Mouse (Mus musculus): ENCODE measurements at regions not wholly inside any gene's neighbourhood (a gene's known extent, or its start where the extent isn't known, plus 50 kb on each side); places are given as distances from the start of the nearest gene placed in this dataset.

DNA sequence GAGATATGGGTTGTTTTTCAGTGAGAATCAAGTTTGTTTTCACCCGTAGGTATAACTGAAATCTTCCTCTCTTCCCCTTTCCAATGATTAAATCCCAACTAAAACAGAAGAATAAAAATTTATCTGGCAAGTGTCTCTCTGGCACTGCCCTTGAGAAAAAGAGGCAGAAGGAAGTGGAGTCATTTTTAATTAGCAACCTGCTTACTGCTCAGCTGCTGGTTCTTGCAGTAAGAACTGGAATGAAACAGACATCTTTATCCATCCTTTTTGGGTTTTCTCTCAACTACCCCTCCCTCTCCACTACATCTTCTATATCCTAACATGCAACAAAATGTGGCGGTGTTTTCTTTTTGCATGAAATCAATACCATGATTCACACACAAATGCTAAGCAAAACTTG is 302.4 kb upstream of the Plxna2 start:
- no peak overlapping the region for H3K27ac ChIP-seq
- no peak overlapping the region for H3K4me3 ChIP-seq
- DNase-seq: no peak
- no peak for TF ChIP-seq POLR2A (IDR thresholded peaks at IDR 0.05; ENCODE audit: insufficient read depth, low read depth, low read length)
- no peak for TF ChIP-seq EP300 (IDR thresholded peaks at IDR 0.05; ENCODE audit: insufficient read depth, low read depth, low read length)
- no peak for TF ChIP-seq CTCF (IDR thresholded peaks at IDR 0.05)
- H3K9ac ChIP-seq (ENCODE audit: low read depth, low read length): no peak overlapping the region
- no peaks in the 10 kb centered on the region for H3K79me2 ChIP-seq (replicated peaks; ENCODE audit: control insufficient read depth, insufficient read depth, low read length)
- H3K4me1 ChIP-seq (ENCODE audit: control insufficient read depth, insufficient read depth, low read length): no peaks in the 10 kb centered on the region
- 59% methylated on average over 2 of the region's 2 CpGs for WGBS
- no peaks in the 10 kb centered on the region for H3K27me3 ChIP-seq (ENCODE audit: control insufficient read depth, insufficient read depth, low read length)
- no peaks in the 10 kb centered on the region for H3K36me3 ChIP-seq (ENCODE audit: control insufficient read depth, insufficient read depth, low read length)
- intact Hi-C loops (cut with DNase I): no loop called here

DNA sequence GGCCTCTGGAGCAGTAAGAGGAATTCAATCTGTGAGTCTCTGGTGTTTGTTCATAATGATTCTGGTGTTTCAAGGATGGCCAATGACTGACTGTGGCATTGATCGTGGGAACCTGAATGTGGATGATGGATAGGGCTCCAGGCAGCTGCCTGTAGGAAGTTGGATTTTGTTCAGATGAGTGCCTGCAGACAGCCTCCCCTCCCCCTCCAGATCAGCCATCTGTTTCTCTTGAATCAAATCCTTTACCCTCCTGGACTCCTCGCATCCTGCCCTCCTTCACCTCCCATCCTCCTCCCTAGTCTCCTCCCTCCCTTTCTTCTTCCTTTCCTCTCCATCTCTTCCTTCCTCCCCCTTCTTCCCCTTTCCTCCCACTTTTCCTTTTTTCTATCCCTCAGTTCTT is 307.6 kb upstream of the Plxna2 start:
- Histone ChIP-seq H3K27ac (no peak overlapping the region), H3K79me2 (replicated peaks; ENCODE audit: control insufficient read depth, insufficient read depth, low read length) (no peaks in the 10 kb centered on the region), H3K9ac (ENCODE audit: low read depth, low read length) (no peak overlapping the region), H3K4me3 (no peak overlapping the region), H3K4me1 (ENCODE audit: control insufficient read depth, insufficient read depth, low read length) (no peaks in the 10 kb centered on the region), H3K27me3 (ENCODE audit: control insufficient read depth, insufficient read depth, low read length) (no peaks in the 10 kb centered on the region), H3K36me3 (ENCODE audit: control insufficient read depth, insufficient read depth, low read length) (no peaks in the 10 kb centered on the region)
- DNase-seq: no peak
- intact Hi-C loops (cut with DNase I): no loop called here
- WGBS: 38% methylated on average over 2 of the region's 2 CpGs
- TF ChIP-seq POLR2A (IDR thresholded peaks at IDR 0.05; ENCODE audit: insufficient read depth, low read depth, low read length) (no peak), EP300 (IDR thresholded peaks at IDR 0.05; ENCODE audit: insufficient read depth, low read depth, low read length) (no peak), CTCF (IDR thresholded peaks at IDR 0.05) (no peak)

DNA sequence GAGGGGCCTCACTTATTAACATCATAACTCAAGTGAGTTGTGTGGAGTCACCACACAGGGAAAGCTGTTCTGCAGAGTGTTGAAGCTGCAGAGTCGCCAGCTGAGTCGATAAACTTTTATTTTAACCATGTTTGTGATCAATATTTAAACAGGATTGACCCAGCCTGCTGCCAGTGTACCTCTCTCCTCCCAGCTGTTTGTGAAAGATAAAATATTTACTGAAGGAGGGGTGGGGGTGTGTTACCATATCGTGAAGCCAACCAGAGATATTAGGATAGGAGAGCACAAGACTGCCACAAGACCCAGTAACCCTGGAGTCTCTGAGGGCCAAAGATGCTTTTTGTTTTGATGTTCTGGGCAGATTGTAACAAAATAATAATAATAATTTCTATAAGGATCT is 309.4 kb upstream of the Plxna2 start:
- intact Hi-C loops (cut with DNase I): no loop called here
- no peak for DNase-seq
- 78% methylated on average over 3 of the region's 3 CpGs for WGBS
- Histone ChIP-seq H3K4me3 (no peak overlapping the region), H3K79me2 (replicated peaks; ENCODE audit: control insufficient read depth, insufficient read depth, low read length) (no peaks in the 10 kb centered on the region), H3K27ac (no peak overlapping the region), H3K27me3 (ENCODE audit: control insufficient read depth, insufficient read depth, low read length) (no peaks in the 10 kb centered on the region), H3K4me1 (ENCODE audit: control insufficient read depth, insufficient read depth, low read length) (no peaks in the 10 kb centered on the region), H3K9ac (ENCODE audit: low read depth, low read length) (no peak overlapping the region), H3K36me3 (ENCODE audit: control insufficient read depth, insufficient read depth, low read length) (no peaks in the 10 kb centered on the region)
- TF ChIP-seq POLR2A (IDR thresholded peaks at IDR 0.05; ENCODE audit: insufficient read depth, low read depth, low read length) (no peak), CTCF (IDR thresholded peaks at IDR 0.05) (no peak), EP300 (IDR thresholded peaks at IDR 0.05; ENCODE audit: insufficient read depth, low read depth, low read length) (no peak)

DNA sequence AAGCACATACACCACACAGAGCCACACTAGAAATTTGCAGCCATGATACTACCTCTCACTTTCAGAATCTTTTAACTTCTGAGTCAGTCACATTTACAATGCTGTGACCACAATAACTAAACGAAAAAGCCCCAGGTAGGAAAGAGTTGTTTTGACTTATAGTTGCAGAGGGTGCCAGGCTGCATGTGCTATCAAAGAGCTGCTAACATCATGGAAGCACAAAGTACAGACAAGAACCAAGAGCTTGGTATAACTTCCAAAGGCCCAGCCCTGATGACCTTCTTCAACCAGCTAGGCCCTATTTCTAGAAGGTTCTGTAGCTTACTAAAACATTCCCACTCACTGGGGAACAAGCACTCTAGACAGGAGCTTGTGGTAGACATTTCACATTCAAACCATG is 314.1 kb upstream of the Plxna2 start:
- Histone ChIP-seq H3K27me3 (ENCODE audit: control insufficient read depth, insufficient read depth, low read length) (no peaks in the 10 kb centered on the region), H3K4me3 (no peak overlapping the region), H3K27ac (no peak overlapping the region), H3K4me1 (ENCODE audit: control insufficient read depth, insufficient read depth, low read length) (no peaks in the 10 kb centered on the region), H3K36me3 (ENCODE audit: control insufficient read depth, insufficient read depth, low read length) (no peaks in the 10 kb centered on the region), H3K9ac (ENCODE audit: low read depth, low read length) (no peak overlapping the region), H3K79me2 (replicated peaks; ENCODE audit: control insufficient read depth, insufficient read depth, low read length) (no peaks in the 10 kb centered on the region)
- 60% methylated on average over 1 of the region's 1 CpGs for WGBS
- TF ChIP-seq POLR2A (IDR thresholded peaks at IDR 0.05; ENCODE audit: insufficient read depth, low read depth, low read length) (no peak), EP300 (IDR thresholded peaks at IDR 0.05; ENCODE audit: insufficient read depth, low read depth, low read length) (no peak), CTCF (IDR thresholded peaks at IDR 0.05) (no peak)
- DNase-seq: no peak
- intact Hi-C loops (cut with DNase I): no loop called here

DNA sequence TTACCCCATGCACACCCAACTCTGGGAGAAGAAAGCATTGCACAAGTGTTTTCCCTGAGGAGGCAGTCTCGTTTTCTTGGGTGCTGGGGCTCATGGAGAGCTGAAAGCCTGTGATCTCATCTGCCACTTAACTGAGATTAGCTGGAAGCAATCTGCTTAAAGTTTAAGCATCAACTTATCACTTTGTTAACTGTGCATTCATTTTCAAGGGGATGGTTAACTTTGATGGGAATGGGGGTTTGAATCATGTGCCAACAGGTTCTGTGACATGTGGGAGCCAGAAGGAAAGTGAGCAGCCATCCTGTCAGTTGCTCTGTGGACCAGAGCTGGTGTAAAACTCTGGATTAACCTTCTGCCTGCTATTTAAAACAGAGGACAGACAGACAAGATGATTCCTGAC is 315.2 kb upstream of the Plxna2 start:
- Histone ChIP-seq H3K9ac (ENCODE audit: low read depth, low read length) (no peak overlapping the region), H3K36me3 (ENCODE audit: control insufficient read depth, insufficient read depth, low read length) (no peaks in the 10 kb centered on the region), H3K79me2 (replicated peaks; ENCODE audit: control insufficient read depth, insufficient read depth, low read length) (no peaks in the 10 kb centered on the region), H3K4me3 (no peak overlapping the region), H3K27me3 (ENCODE audit: control insufficient read depth, insufficient read depth, low read length) (no peaks in the 10 kb centered on the region), H3K4me1 (ENCODE audit: control insufficient read depth, insufficient read depth, low read length) (no peaks in the 10 kb centered on the region), H3K27ac (no peak overlapping the region)
- no peak for TF ChIP-seq CTCF (IDR thresholded peaks at IDR 0.05)
- no peak for TF ChIP-seq POLR2A (IDR thresholded peaks at IDR 0.05; ENCODE audit: insufficient read depth, low read depth, low read length)
- intact Hi-C loops (cut with DNase I): no loop called here
- WGBS: 38% methylated on average over 1 of the region's 1 CpGs
- DNase-seq: no peak

DNA sequence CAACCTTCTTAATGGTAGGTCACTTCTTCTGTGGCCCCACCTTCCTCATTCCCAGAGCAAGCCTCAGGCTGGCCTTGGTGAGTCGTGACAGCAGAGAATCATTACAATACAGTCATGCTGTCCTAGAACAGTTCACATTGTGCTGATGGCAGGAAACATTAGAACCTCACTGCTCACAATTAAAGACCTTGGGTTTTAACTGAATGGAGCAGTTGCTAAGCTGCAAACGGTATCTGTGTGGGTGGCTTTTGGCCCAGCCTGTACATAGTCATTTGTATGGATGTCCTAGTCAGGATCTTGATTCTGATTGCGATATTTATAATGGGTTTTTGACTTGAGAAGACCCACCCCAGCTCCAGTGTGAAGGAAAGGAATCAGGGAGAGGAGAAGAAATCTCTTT is 336.1 kb upstream of the Plxna2 start:
- 61% methylated on average over 3 of the region's 3 CpGs for WGBS
- intact Hi-C loops (cut with DNase I): no loop called here
- no peak for TF ChIP-seq POLR2A (IDR thresholded peaks at IDR 0.05; ENCODE audit: insufficient read depth, low read depth, low read length)
- TF ChIP-seq EP300 (IDR thresholded peaks at IDR 0.05; ENCODE audit: insufficient read depth, low read depth, low read length): no peak
- no peak for TF ChIP-seq CTCF (IDR thresholded peaks at IDR 0.05)

More for the DNA sequence above, 336.1 kb upstream of the Plxna2 start:
- DNase-seq: no peak
- no peaks in the 10 kb centered on the region for H3K79me2 ChIP-seq (replicated peaks; ENCODE audit: control insufficient read depth, insufficient read depth, low read length)
- peaks cover 2% of the 10 kb centered on the region; the same call in 1 of the 2 replicates for H3K36me3 ChIP-seq (ENCODE audit: control insufficient read depth, insufficient read depth, low read length)
- H3K4me1 ChIP-seq (ENCODE audit: control insufficient read depth, insufficient read depth, low read length): no peaks in the 10 kb centered on the region
- H3K4me3 ChIP-seq: no peak overlapping the region
- no peak overlapping the region for H3K27ac ChIP-seq
- no peaks in the 10 kb centered on the region for H3K27me3 ChIP-seq (ENCODE audit: control insufficient read depth, insufficient read depth, low read length)
- H3K9ac ChIP-seq (ENCODE audit: low read depth, low read length): no peak overlapping the region
